Mouse (Mus musculus) ovary, postnatal 36 days (tissue): ENCODE measurements around the gene Miga2.

Experiments used
- DNase-seq: peaks from one replicate; pipeline ENCODE4 v3.0.0; 2022; ENCODE audit warnings: low spot score, mixed read lengths

Gene Miga2

GRCm38 (mm10) chr2:30358533-30359531 lies 5.2 kb upstream of the Miga2 start, which contains the start of gene Sh3glb2:
Sh3glb2 (minus strand) TSS chr2:30359337.
- DNase-seq, result peak; percentile 89

GRCm38 (mm10) chr2:30360626-30361025 lies 3.4 kb upstream of the Miga2 start:
- no peak for DNase-seq

GRCm38 (mm10) chr2:30362865-30363264 lies 1.2 kb upstream of the Miga2 start:
- no peak for DNase-seq

- DNase-seq, result no peak
These were observed 1.4 kb downstream of the Miga2 start for GRCm38 (mm10) chr2:30365281-30366069.

- DNase-seq, result no peak
These were observed 2.2 kb downstream of the Miga2 start for GRCm38 (mm10) chr2:30366203-30366602.

- no peak for DNase-seq
These were observed 7.5 kb downstream of the Miga2 start for GRCm38 (mm10) chr2:30371544-30371943.

GRCm38 (mm10) chr2:30372726-30373125 lies 8.7 kb downstream of the Miga2 start:
- no peak for DNase-seq

GRCm38 (mm10) chr2:30375893-30376292 lies 11.9 kb downstream of the Miga2 start:
- no peak for DNase-seq

- no peak for DNase-seq
These were observed 13.7 kb downstream of the Miga2 start for GRCm38 (mm10) chr2:30377721-30378120.

- no peak for DNase-seq
These were observed 15.3 kb downstream of the Miga2 start for GRCm38 (mm10) chr2:30379307-30379706.

- no peak for DNase-seq
These were observed 16.7 kb downstream of the Miga2 start for GRCm38 (mm10) chr2:30380564-30381376.

GRCm38 (mm10) chr2:30381377-30381725 lies 17.3 kb downstream of the Miga2 start:
- DNase-seq, result no peak

- no peak for DNase-seq
These were observed 20.8 kb downstream of the Miga2 start for GRCm38 (mm10) chr2:30384814-30385213.

GRCm38 (mm10) chr2:30385591-30385990 lies 21.6 kb downstream of the Miga2 start:
- no peak for DNase-seq

- no peak for DNase-seq
These were observed 22.9 kb downstream of the Miga2 start for GRCm38 (mm10) chr2:30386913-30387312.

- no peak for DNase-seq
These were observed 25.0 kb downstream of the Miga2 start for GRCm38 (mm10) chr2:30389000-30389399.

GRCm38 (mm10) chr2:30392114-30392576 lies 28.1 kb downstream of the Miga2 start, which contains the start of gene Dolpp1:
Dolpp1 (plus strand) TSS chr2:30392254.
- DNase-seq, result peak; percentile 92

GRCm38 (mm10) chr2:30392577-30393369 lies 28.7 kb downstream of the Miga2 start:
- DNase-seq, result peak; percentile 75

GRCm38 (mm10) chr2:30393370-30393656 lies 29.3 kb downstream of the Miga2 start:
- no peak for DNase-seq

GRCm38 (mm10) chr2:30395757-30396156 lies 31.7 kb downstream of the Miga2 start:
- no peak for DNase-seq

GRCm38 (mm10) chr2:30396246-30396645 lies 32.2 kb downstream of the Miga2 start:
- DNase-seq, result no peak
